Mouse (Mus musculus) hindbrain, embryonic 13.5 days (tissue): ENCODE measurements around the gene Slc16a12. TPM values are rescaled to one million over a fixed set of nuclear protein-coding genes. Genes with fewer than 3 reads are reported as not detected.
A peak's percentile ranks its signal among the peaks of the same experiment; 100 is the strongest.

Experiments used
- ATAC-seq: fragments of 200-750 bp; cut with Nextera tagmentation; 2 replicates; pipeline ENCODE4 v1.8.0; 2017; ENCODE audit warnings: moderate TSS enrichment; ENCODE audit not compliant: low FRiP score
- H3K27ac ChIP-seq: fragments of 300-500 bp; sonication (generic); 2 replicates; pipeline ENCODE4 v1.5.1; 2015; ENCODE audit warnings: inconsistent platforms, mild to moderate bottlenecking, moderate library complexity
- H3K27me3 ChIP-seq: fragments of 300-500 bp; sonication (generic); 2 replicates; pipeline ENCODE4 v1.6.1; 2015; ENCODE audit warnings: mild to moderate bottlenecking, inconsistent platforms
- H3K36me3 ChIP-seq: fragments of 300-500 bp; sonication (generic); 2 replicates; pipeline ENCODE4 v1.6.1; 2015; ENCODE audit warnings: mild to moderate bottlenecking, inconsistent platforms
- H3K4me1 ChIP-seq: fragments of 300-500 bp; sonication (generic); replicated peaks from 2 replicates; pipeline ENCODE4 v1.6.1; 2015; ENCODE audit warnings: inconsistent platforms
- H3K4me2 ChIP-seq: fragments of 300-500 bp; sonication (generic); 2 replicates; pipeline ENCODE4 v1.6.1; 2015; ENCODE audit warnings: inconsistent platforms, mild to moderate bottlenecking, moderate library complexity
- H3K4me3 ChIP-seq: fragments of 300-500 bp; sonication (generic); 2 replicates; pipeline ENCODE4 v1.5.1; 2015; ENCODE audit warnings: mild to moderate bottlenecking, inconsistent platforms
- H3K9ac ChIP-seq: fragments of 300-500 bp; sonication (generic); 2 replicates; pipeline ENCODE4 v1.6.1; 2015; ENCODE audit warnings: mild to moderate bottlenecking, inconsistent platforms
- H3K9me3 ChIP-seq: fragments of 300-500 bp; sonication (generic); 2 replicates; pipeline ENCODE4 v1.6.1; 2016; ENCODE audit warnings: inconsistent platforms
- WGBS: fragments of 180-500 bp; shearing (Covaris S2); methylation state at CpG from one replicate; pipeline ENCODE4 v1.1.7; 2015; 5-methylcytosine and 5-hydroxymethylcytosine counted together
- polyA plus RNA-seq: library from polyadenylated mRNA; unstranded; fragments of >200 nt; fragmentation: Nextera tagmentation; extraction: Ambion mirVana; gene quantifications from 2 replicates; pipeline ENCODE4 v1.2.1, GENCODE M21; 2015

Gene Slc16a12
- polyA plus RNA-seq, result 2.3 and 3.9 TPM in 2 replicates

DNA sequence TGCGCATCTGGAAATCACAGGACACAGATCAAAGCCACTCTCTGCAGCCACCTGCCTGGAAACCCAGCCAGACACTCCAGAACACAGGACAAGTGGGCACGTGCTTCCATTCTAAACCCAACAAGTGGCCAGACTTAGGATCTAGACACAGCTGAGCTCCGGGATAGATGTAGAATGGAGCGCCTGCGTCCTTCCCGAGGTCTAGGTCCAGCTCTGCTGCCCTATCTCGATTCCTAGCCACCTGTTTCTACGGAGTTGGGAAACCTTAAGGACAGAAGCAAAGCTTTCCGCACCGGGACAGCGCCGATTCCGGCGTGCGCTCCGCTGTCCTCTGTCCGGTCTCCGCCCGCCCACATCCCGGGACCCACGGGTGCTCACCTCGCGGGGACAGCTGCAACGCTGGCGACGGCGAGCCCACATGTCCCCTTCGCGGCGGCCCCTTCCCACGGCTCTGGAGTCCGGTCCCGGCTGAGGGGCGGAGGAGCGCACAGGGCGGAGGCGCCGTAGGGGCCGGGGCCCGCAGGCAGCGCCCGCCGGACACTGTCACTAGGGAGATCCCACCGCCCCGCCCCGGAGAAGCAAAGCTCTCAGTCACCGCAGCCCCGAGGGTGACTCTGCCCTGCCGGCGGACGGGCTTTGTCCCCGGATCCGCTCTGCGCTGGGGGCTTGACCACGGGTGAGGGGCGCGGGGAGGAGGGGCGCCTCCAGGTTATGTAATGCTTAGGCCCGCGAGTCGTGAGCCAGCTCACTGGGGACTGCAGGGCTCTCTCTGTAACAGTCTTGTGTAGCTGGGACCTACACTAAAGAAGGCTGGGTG, at the start of gene Slc16a12:
Gene Slc16a12 (minus strand): TSS at position 602 of the 817 bp plus-strand sequence.
- H3K4me1 ChIP-seq, result peaks cover 14% of the 10 kb centered on the region
- no peak within 1 kb of the TSS for H3K27ac ChIP-seq
- H3K36me3 ChIP-seq, result no peaks in the 10 kb centered on the region
- H3K4me3 ChIP-seq, result peak within 1 kb of the TSS; percentile 67
- peak within 1 kb of the TSS; percentile 77 for H3K9ac ChIP-seq
- WGBS, result 1% methylated on average over 61 of the region's 61 CpGs
- H3K4me2 ChIP-seq, result peak within 1 kb of the TSS; percentile 99
- H3K27me3 ChIP-seq, result peaks cover 35% of the 10 kb centered on the region
- ATAC-seq, result peak; percentile 80
- no peaks in the 10 kb centered on the region for H3K9me3 ChIP-seq

DNA sequence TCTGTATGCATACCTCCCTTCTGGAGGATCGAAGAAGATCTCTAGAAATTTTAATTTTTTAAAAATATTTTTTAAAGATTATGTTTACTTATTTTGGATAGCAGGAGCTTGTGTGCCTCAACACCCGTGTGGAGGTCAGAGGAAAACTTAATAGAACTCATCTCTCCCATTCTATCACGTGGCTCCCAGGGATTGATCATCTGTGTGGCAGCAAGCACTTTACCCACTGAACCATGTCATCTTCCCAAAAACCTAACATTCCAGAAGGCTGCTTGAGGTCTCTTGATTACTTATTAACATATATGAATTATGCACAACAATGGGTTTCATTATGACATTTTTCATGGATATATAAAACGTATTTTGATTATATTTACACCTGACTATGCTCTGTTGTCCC, 49.3 kb upstream of the Slc16a12 start:
- H3K36me3 ChIP-seq, result no peaks in the 10 kb centered on the region
- no peaks in the 10 kb centered on the region for H3K27me3 ChIP-seq
- ATAC-seq, result no peak
- no peaks in the 10 kb centered on the region for H3K4me1 ChIP-seq
- no peak overlapping the region for H3K27ac ChIP-seq
- H3K9me3 ChIP-seq, result no peaks in the 10 kb centered on the region
- no peak overlapping the region for H3K9ac ChIP-seq
- WGBS, result 89% methylated on average over 4 of the region's 4 CpGs
- no peak overlapping the region for H3K4me2 ChIP-seq
- H3K4me3 ChIP-seq, result no peak overlapping the region

DNA sequence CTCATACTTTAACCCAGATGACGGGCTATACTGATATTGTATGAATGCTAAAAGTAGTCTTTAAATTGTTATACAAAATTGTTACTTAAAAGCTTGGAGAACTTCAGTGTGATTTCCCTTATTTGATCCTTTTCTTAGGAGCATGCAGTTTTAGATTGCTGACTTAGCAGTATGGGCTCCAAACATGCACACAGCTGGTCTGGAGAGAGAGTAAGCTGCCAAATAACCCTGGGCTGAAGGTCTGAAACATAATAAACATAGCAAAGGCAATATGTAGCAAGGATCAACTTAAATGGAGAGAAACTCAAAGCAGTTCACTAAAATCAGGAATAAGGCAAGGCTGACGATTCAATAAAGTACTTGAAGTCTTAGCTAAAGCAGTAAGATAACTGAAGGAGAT, 35.4 kb upstream of the Slc16a12 start:
- no peaks in the 10 kb centered on the region for H3K9me3 ChIP-seq
- no peak overlapping the region for H3K27ac ChIP-seq
- no peak overlapping the region for H3K9ac ChIP-seq
- H3K4me1 ChIP-seq, result no peaks in the 10 kb centered on the region
- no peaks in the 10 kb centered on the region for H3K27me3 ChIP-seq
- no peak for ATAC-seq
- no peaks in the 10 kb centered on the region for H3K36me3 ChIP-seq
- H3K4me2 ChIP-seq, result no peak overlapping the region
- H3K4me3 ChIP-seq, result no peak overlapping the region
- WGBS, result 98% methylated on average over 2 of the region's 2 CpGs

DNA sequence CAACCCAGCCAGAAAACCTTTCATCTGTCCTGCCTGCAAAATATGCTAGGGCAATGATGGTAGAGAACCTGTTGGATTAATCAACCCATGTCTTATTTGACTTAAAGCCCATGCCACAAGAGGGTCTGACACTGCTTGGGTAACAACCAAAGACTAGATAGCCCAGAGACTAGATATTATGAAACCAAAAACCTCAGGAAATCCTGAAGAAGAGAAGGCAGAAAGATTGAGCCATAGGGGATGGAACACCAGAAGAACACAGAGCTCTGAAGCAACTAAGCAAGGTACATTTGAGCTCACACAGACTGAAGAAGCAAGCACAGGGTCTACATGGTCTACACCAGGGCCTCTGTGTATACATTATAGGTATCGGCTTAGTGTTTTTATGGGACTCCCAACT, 31.9 kb upstream of the Slc16a12 start:
- WGBS, result 100% methylated on average over 1 of the region's 1 CpGs
- no peak overlapping the region for H3K9ac ChIP-seq
- H3K36me3 ChIP-seq, result no peaks in the 10 kb centered on the region
- no peak overlapping the region for H3K4me2 ChIP-seq
- H3K27ac ChIP-seq, result no peak overlapping the region
- no peak for ATAC-seq
- no peak overlapping the region for H3K4me3 ChIP-seq
- H3K9me3 ChIP-seq, result no peaks in the 10 kb centered on the region
- no peaks in the 10 kb centered on the region for H3K4me1 ChIP-seq
- no peaks in the 10 kb centered on the region for H3K27me3 ChIP-seq

DNA sequence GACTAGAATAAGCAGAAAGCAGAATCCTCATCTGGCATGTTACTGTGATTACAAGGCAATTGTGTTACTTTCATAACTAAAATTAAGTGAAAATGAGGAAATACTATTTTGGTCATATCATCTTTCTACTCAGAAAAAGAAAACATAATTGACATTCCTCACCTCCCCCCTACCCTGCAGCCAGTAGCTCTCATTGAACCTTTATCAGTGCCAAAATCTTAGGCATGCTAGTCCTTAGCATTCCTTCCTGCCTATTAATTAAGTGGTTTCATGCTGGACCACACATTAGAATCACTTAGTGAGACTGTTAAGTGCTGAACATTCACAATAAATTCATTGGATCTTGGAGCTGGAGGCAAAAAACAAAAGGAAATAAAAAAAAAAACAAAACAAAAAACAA, 31.0 kb upstream of the Slc16a12 start:
- H3K4me1 ChIP-seq, result no peaks in the 10 kb centered on the region
- no peak overlapping the region for H3K9ac ChIP-seq
- no peaks in the 10 kb centered on the region for H3K36me3 ChIP-seq
- H3K9me3 ChIP-seq, result no peaks in the 10 kb centered on the region
- H3K27me3 ChIP-seq, result no peaks in the 10 kb centered on the region
- no peak overlapping the region for H3K27ac ChIP-seq
- H3K4me2 ChIP-seq, result no peak overlapping the region
- no peak overlapping the region for H3K4me3 ChIP-seq
- ATAC-seq, result no peak

DNA sequence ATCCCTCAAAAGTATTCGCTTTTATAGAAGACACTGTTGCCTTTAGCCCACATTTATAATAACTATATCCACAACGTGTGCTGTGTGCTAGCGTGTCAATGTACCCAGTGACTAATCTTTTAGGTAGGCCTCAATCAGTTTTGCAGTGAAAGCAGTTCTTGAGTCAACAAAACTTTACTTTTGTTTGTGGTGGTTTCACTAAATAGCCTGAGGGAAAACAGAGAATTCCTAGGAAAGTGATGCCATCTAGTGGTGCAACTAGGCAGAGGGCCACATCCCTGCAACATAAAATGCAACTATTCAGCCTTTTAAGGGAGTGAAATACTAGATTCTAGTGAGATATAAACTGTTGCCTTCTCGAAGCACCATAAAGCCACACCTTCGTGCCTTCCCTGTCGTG, 25.7 kb upstream of the Slc16a12 start:
- no peak overlapping the region for H3K9ac ChIP-seq
- H3K27me3 ChIP-seq, result no peaks in the 10 kb centered on the region
- H3K4me2 ChIP-seq, result no peak overlapping the region
- H3K27ac ChIP-seq, result no peak overlapping the region
- H3K4me1 ChIP-seq, result no peaks in the 10 kb centered on the region
- no peaks in the 10 kb centered on the region for H3K9me3 ChIP-seq
- no peak for ATAC-seq
- WGBS, result 33% methylated on average over 6 of the region's 6 CpGs
- no peak overlapping the region for H3K4me3 ChIP-seq
- no peaks in the 10 kb centered on the region for H3K36me3 ChIP-seq

DNA sequence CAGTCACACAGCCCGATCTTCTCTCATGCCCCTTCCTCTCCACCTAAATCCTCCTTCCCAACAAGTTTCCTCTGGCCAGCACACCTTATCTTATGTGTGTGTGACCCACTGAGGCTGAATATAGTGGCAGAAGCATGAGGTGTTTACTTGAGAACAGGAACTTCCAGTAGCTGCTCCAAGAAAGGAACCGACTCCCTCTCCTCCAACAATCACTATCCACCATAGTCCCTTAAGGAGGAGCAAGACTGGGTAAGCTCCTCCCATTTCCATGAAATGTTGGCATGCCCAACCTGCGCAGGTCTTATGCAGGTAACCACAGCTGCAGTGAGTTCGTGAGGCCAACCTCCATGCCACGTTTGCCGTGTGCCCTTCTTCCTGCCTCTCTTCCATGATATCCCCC, 23.7 kb upstream of the Slc16a12 start:
- no peaks in the 10 kb centered on the region for H3K4me1 ChIP-seq
- no peak overlapping the region for H3K4me3 ChIP-seq
- ATAC-seq, result no peak
- no peak overlapping the region for H3K9ac ChIP-seq
- no peaks in the 10 kb centered on the region for H3K27me3 ChIP-seq
- no peaks in the 10 kb centered on the region for H3K9me3 ChIP-seq
- H3K27ac ChIP-seq, result no peak overlapping the region
- no peak overlapping the region for H3K4me2 ChIP-seq
- 88% methylated on average over 6 of the region's 6 CpGs for WGBS
- H3K36me3 ChIP-seq, result no peaks in the 10 kb centered on the region

DNA sequence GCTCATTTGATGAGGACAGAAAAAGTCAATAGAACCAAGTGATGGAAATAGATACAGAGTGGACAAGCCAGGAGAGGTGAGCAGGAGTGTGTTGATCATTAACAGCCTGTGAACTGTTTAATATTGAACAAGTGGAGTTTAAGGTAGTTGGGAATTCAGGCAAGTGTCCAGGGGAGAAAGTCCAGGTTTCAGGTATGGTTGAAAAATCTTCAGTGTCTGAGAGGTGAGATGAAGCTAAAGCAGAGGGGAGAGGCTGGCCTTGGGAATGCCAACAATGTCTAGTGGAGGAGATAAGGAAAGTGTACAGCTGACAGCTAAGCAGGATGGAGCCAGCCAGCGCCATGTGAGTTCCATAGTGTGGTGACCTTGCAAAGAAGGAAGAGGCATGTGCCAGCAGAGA, 11.7 kb upstream of the Slc16a12 start:
- WGBS, result 88% methylated on average over 1 of the region's 1 CpGs
- no peaks in the 10 kb centered on the region for H3K9me3 ChIP-seq
- no peak overlapping the region for H3K4me3 ChIP-seq
- H3K9ac ChIP-seq, result no peak overlapping the region
- H3K36me3 ChIP-seq, result no peaks in the 10 kb centered on the region
- H3K4me2 ChIP-seq, result no peak overlapping the region
- H3K4me1 ChIP-seq, result no peaks in the 10 kb centered on the region
- H3K27me3 ChIP-seq, result 0 out of 2 replicates have a peak, but pooled peaks cover 5% of the 10 kb centered on the region
- ATAC-seq, result no peak
- H3K27ac ChIP-seq, result no peak overlapping the region

DNA sequence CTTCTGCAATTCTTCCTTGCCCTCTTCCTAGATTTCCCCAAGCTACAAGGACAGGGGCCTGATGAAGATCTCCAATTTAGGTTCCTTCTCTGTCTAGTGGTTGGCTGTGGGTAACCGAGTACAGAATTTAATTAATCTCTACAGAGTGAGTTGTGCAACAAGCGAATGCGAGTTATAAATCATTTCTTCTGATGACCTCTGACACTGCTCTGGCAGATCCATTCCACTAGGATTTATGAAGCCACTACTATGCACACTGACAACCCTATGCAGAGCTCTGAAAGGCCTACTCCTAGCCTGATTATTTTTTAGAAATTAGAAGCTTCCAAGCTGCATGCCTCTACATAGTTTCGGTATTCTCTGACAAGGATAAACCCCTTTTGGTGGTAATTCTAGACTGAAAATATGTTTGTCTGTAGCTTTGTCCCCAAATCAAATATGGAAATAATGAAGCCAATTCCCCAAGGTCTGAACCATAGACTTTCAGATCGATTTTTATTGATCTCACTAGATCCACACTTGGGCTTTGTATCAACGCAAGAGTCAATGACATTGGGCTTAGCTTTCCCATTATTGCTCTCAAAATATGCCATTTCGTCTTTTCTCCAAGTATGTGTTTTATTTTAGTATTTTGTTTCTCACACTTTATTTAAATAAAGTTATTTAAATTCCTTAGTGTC, 9.6 kb upstream of the Slc16a12 start:
- Histone ChIP-seq H3K27me3 (0 out of 2 replicates have a peak, but pooled peaks cover 5% of the 10 kb centered on the region), H3K27ac (no peak overlapping the region), H3K9me3 (no peaks in the 10 kb centered on the region), H3K4me1 (no peaks in the 10 kb centered on the region), H3K36me3 (no peaks in the 10 kb centered on the region), H3K4me3 (no peak overlapping the region), H3K4me2 (no peak overlapping the region), H3K9ac (no peak overlapping the region)
- WGBS, result 93% methylated on average over 7 of the region's 7 CpGs
- ATAC-seq, result no peak

DNA sequence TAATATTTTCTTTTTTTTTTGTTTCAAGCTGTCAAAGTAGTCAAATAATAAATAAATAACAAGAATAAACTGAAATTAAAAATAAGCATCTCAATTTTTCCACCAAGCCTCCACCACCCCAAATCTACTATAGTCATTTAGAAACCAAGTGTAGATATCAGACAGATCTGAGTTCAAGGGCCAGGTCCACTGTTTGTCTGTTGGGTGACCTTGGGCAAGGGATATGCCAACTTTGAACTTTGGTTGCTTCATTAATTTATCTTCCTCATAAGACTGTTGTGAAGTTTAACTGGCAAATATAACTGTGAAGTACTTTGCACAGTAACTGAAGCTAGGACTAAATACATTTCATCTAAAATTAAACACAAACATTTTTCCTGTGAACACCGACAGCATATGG, 8.6 kb upstream of the Slc16a12 start:
- no peak for ATAC-seq
- H3K4me1 ChIP-seq, result no peaks in the 10 kb centered on the region
- H3K27me3 ChIP-seq, result 0 out of 2 replicates have a peak, but pooled peaks cover 5% of the 10 kb centered on the region
- H3K4me2 ChIP-seq, result no peak overlapping the region
- no peaks in the 10 kb centered on the region for H3K9me3 ChIP-seq
- H3K9ac ChIP-seq, result no peak overlapping the region
- H3K36me3 ChIP-seq, result no peaks in the 10 kb centered on the region
- no peak overlapping the region for H3K27ac ChIP-seq
- WGBS, result 88% methylated on average over 1 of the region's 1 CpGs
- no peak overlapping the region for H3K4me3 ChIP-seq

DNA sequence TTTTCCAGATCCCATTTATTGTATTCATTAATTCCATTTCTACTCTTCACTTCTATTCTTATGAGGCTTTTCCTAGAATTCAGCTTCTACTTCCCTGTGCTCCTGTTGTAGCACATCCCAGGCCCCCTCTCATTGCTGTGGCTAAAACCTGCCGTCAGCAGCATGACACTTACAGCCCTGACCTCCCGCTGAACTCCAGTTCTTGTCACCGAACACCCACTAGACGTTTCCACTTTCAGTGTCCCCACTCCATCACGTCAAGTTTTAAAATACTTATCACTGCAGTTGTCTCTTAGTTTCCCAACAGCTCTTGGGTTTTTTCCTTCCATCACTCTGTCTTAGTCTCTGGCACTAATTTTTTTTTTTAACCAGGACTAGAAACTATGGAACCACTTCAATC, 6.2 kb upstream of the Slc16a12 start:
- Histone ChIP-seq H3K27ac (no peak overlapping the region), H3K4me3 (no peak overlapping the region), H3K36me3 (no peaks in the 10 kb centered on the region), H3K27me3 (0 out of 2 replicates have a peak, but pooled peaks cover 5% of the 10 kb centered on the region), H3K4me1 (no peaks in the 10 kb centered on the region), H3K9me3 (no peaks in the 10 kb centered on the region), H3K9ac (no peak overlapping the region), H3K4me2 (no peak overlapping the region)
- no peak for ATAC-seq
- WGBS, result 66% methylated on average over 5 of the region's 5 CpGs

DNA sequence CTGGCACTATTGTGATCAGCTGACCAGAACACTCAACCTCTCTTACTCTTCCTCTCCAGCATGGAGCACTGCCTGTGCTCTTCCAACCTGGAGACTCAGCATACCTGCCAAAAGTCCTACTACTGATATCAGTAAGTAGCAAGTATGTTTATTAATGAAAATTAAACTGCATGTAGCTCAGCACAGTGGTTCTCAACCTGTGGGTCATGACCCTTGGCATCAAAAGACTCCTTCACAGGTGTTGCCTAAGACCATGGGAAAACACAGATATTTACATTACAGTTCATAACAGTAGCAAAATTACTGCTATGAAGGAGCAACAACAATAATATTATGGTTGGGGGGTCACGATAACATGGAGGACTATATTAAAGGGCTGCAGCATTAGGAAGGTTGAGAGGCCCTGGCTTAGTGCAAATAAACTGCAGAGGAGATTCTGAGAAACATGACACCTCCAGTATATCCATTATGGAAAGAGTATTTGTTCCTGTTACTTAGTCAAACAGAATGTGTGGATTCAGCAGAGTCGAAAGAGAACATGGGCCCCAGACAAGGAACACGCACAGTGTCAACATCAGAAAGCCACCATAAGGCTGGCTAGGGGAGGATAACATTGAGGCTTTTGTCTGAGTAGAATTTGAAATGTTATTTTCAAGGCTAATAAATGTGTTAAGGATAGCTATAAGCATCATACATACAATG, 5.5 kb upstream of the Slc16a12 start:
- Histone ChIP-seq H3K4me2 (no peak overlapping the region), H3K4me1 (0 out of 2 replicates have a peak, but pooled peaks cover under 1% of the 10 kb centered on the region), H3K27me3 (peaks cover 10% of the 10 kb centered on the region; the same call in 1 of the 2 replicates), H3K9me3 (no peaks in the 10 kb centered on the region), H3K36me3 (no peaks in the 10 kb centered on the region), H3K27ac (no peak overlapping the region), H3K9ac (no peak overlapping the region), H3K4me3 (no peak overlapping the region)
- 90% methylated on average over 3 of the region's 3 CpGs for WGBS
- no peak for ATAC-seq
